Mouse (Mus musculus): ENCODE measurements around the gene Gm10663. TPM values are rescaled to one million over a fixed set of nuclear protein-coding genes. Genes with fewer than 3 reads are reported as not detected.

Gm10663 gene
- polyA plus RNA-seq (2017; shearing (Covaris generic)): not detected

- no peak for ATAC-seq
Observed at GRCm38 (mm10) chr8:65074733-65075132, at the start of gene Gm10663. Gene Gm10663 (plus strand): TSS chr8:65075033.

- ATAC-seq: no peak
Observed at GRCm38 (mm10) chr8:65028959-65029686, 45.7 kb upstream of the Gm10663 start.

GRCm38 (mm10) chr8:65029776-65030175, 45.1 kb upstream of the Gm10663 start:
- ATAC-seq: no peak

GRCm38 (mm10) chr8:65030735-65031485, 43.9 kb upstream of the Gm10663 start:
- no peak for ATAC-seq

DNA sequence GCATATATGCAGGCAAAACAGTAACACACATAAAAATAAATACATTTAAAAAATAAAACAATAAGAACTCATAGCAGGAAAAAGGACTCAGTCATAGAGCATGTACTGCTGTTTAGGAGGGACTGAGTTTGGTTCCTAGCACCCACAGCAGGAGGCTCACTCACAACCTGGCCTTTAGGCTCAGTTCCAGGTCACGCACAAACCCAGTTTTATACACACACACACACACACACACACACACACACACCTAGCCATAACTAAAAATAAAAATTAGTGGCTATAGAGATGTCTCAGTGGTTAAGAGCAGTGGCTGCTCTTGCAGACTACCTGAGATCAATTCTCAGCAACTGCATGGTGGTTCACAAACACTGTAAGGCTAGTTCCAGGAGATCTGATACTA, 42.7 kb upstream of the Gm10663 start:
- no peak for ATAC-seq

DNA sequence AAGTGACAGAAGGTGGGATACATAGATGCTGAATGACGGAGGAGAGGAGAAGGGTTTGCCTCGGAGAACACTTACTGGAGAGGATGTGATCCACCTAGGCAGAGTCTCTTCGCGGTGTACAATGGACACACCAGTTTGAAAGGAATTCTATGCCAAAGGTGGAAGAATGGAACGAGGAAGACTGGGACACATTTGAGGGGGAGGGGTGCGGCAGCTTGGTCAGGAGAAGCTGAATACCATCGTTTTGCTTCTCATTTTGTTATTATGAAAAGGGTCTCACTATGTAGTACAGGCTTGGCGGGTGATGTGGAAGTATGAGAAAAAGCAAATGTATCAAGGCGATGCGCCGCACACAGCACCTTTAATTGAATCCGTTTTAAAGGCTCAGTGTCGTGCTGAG, 41.8 kb upstream of the Gm10663 start:
- ATAC-seq: no peak

DNA sequence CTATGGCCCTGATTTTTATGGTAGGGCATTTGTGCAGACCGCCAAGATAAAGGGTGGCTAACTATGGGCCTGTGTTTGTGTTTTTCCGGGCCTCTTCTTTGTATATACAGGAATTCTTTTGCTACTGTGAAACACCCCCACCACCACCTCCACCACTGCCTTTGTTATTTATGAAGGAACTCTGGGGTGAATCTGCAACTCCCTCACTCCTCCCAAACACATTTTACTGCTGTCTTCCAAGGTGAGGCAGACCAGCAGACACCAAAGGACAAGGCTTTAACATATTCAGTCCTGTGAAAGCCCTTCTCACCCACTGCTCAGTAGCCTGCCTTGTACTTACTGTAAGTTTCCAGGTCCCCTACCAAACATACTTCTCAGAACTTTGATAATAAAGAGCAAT, 40.7 kb upstream of the Gm10663 start:
- ATAC-seq: no peak

DNA sequence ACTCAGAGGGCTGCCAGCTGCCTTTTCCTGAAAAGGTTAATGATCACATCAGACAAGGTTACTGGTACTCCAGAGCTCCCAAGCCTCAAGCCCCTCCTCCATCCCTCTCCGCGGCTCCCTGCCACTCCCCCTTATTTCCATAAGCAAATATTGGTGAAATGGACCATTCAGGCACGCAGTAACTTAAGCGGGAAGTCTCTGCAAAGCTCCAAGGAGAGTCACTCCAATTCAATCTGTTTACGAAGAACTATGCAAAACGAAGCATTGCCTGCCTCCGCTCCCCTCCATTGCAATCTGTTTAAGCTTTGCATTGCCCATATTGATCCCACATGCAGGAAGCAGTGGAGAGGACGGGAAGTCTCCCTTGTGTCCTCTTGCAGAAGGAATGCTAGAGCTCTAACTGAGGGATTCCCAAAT, 37.7 kb upstream of the Gm10663 start, which contains the start of gene Apela:
TSS of gene Apela (minus strand) at position 220 of the 417 bp plus-strand sequence.
- ATAC-seq: no peak

GRCm38 (mm10) chr8:65046565-65046964, 28.3 kb upstream of the Gm10663 start:
- ATAC-seq: no peak

GRCm38 (mm10) chr8:65047193-65047592, 27.6 kb upstream of the Gm10663 start:
- ATAC-seq: no peak

DNA sequence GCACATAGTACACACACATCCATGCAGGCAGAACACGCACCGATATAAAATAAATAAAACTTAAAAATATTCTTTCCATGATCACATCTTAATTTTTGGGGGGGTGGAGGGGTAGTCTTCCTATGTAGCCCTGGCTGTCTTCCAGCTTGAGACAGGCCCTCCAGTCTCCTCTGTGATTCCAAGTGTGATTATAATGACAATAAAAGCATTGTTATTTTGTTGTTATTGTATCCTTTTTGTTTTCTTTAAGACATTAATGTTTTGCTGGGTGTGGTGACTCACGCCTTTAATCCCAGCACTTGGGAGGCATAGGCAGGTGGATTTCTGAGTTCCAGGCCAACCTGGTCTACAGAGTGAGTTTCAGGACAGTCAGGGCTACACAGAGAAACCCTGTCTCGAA, 27.0 kb upstream of the Gm10663 start:
- no peak for ATAC-seq

GRCm38 (mm10) chr8:65053554-65053953, 21.3 kb upstream of the Gm10663 start:
- ATAC-seq: no peak

GRCm38 (mm10) chr8:65053968-65054367, 20.9 kb upstream of the Gm10663 start:
- ATAC-seq: no peak

GRCm38 (mm10) chr8:65056722-65057121, 18.1 kb upstream of the Gm10663 start:
- no peak for ATAC-seq

GRCm38 (mm10) chr8:65062195-65062594, 12.6 kb upstream of the Gm10663 start:
- ATAC-seq: no peak

DNA sequence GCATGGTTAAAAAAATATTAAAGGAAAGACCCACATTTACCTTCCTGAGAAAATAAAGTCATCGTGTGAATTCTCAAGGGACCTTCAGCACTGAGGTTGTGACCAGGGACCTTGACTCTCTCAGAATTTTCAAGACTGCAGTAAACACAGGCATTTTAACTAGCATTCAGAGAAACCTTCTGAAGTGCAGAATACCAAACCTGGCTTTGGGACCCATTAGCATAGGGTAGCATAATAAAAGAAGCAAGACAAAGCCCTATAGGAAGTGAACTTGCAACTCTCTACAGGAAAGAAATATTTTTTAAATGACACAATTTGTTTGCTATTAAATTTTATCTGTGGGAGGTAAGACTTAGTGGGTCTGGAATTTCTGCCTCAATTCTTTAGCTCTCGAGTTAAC, 10.8 kb upstream of the Gm10663 start:
- no peak for ATAC-seq

- no peak for ATAC-seq
Observed at GRCm38 (mm10) chr8:65065622-65066021, 9.2 kb upstream of the Gm10663 start.

- no peak for ATAC-seq
Observed at GRCm38 (mm10) chr8:65067031-65067430, 7.8 kb upstream of the Gm10663 start.

DNA sequence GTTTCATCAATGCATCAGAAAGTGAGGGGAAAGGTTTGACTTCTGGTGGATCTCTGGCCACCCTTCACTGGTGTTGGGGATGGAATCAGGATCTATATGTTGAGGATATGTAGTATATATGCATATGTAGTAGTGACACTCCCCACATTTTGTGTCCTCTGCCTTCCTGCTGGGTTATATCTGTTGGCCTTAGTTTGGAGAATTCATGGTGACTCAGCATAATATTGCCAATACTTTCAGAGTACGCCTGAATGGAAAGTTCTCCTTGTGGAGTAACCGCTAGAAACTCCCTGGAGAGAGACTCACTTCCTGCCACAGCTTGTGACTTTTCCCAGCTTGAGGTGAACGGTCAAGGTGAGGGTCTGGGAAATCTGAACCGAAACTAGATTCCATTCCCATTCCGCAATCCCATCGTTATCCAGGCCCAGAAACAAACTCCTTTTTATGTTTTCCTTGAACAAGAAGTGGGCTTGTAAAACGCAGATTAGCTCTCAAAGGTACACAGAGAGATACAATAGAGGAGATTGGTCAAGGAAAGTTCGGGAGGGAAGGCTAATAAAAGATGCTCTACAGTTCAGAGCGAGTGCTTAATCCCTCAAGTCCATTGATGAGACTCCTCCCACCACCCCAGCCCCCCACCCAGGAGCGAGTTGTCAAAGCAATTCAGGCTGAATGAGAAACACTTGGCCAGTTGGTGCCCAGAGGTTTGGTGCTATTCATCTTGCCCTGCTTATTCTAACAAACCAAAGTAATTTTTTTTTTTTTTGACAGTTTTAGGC, 7.0 kb upstream of the Gm10663 start:
- ATAC-seq: no peak

- ATAC-seq: no peak
Observed at GRCm38 (mm10) chr8:65068473-65068819, 6.4 kb upstream of the Gm10663 start.

- ATAC-seq: no peak
Observed at GRCm38 (mm10) chr8:65070996-65071395, 3.8 kb upstream of the Gm10663 start.

DNA sequence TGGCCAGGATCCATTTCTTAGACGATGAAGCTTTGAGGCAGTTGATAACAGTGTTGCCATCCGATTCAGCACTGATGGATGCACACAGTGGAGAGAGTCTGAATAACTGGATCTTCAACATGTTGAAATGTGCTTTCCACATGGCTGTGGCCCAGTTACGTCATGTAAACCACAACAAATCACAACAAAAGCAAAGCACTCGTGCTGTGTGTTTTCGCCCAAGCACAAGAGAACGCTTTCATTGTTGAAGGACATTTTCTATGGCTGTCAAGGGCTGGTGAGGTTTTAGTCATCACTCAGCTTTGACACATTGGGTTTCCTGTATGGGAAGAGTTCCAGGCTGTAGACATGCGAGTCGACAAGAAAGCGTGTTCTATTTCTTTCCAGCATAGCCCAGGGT, 5.9 kb downstream of the Gm10663 start:
- no peak for ATAC-seq

GRCm38 (mm10) chr8:65085680-65086079, 10.8 kb downstream of the Gm10663 start:
- ATAC-seq: no peak
